Mouse (Mus musculus) megakaryocyte, embryonic 14.5 days (primary cell): ENCODE results near the gene Cdc123. TPM values are rescaled to one million over a fixed set of nuclear protein-coding genes. Genes with fewer than 3 reads are reported as not detected.
"Not testable (repeated sequence)": the region's sequence is repeated elsewhere in the genome, so short reads cannot be mapped to it uniquely, and the experiment has no call there.

ENCODE experiments used
- H3K27me3 ChIP-seq: replicated peaks from 2 replicates; pipeline ENCODE3; 2012; ENCODE audit warnings: inconsistent platforms
- H3K36me3 ChIP-seq: replicated peaks from 2 replicates; pipeline ENCODE3; 2012; ENCODE audit warnings: low read length, inconsistent platforms, mixed read lengths
- H3K4me1 ChIP-seq: 2 replicates; pipeline ENCODE4 v1.6.1; 2012; ENCODE audit warnings: inconsistent platforms
- H3K4me3 ChIP-seq: replicated peaks from 2 replicates; pipeline ENCODE3; 2012; ENCODE audit warnings: moderate library complexity, mild to moderate bottlenecking, inconsistent platforms
- H3K9me3 ChIP-seq: 2 replicates; pipeline ENCODE4 v1.6.1; 2012; ENCODE audit warnings: inconsistent platforms
- FLI1 ChIP-seq: IDR thresholded peaks from 2 replicates; pipeline ENCODE4 v1.6.1; 2012; ENCODE audit warnings: low read length, inconsistent platforms, mixed read lengths
- GATA1 ChIP-seq: IDR thresholded peaks from 3 replicates; pipeline ENCODE4 v1.6.1; 2012; ENCODE audit warnings: mixed read lengths, low read length, inconsistent platforms, borderline replicate concordance
- polyA plus RNA-seq: library from polyadenylated mRNA; stranded (reverse); fragments of >175 nt; gene quantifications from 2 replicates; pipeline ENCODE4 v1.2.3, GENCODE M21; 2012; ENCODE audit warnings: low replicate concordance; ENCODE audit not compliant: insufficient read depth

Gene Cdc123
- polyA plus RNA-seq, 1 experiment, result 129 TPM

DNA sequence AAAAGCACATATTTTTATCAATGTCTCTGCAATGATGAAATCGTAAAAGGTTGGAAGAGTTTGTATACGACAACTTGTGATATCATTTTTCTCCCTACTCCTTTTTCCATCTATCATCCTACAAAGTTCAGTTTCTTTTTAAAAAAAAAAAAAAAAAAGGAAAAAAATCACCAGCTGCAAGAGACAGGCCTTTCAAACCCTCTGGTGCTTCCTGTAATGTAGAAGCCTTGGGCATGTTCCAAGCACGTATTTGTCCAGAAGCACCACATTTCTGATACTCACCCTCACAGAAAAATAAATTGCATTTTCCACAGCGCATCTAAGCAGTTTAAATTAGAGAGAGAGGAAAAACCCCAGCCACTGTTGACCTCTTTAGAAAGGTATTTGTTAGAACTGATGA is 862 bp upstream of the Cdc123 start:
- no peaks in the 10 kb centered on the region for H3K9me3 ChIP-seq
- no peak for TF ChIP-seq GATA1
- TF ChIP-seq FLI1, result no peak
- peaks cover 44% of the 10 kb centered on the region for H3K36me3 ChIP-seq
- peaks cover 48% of the 10 kb centered on the region for H3K4me1 ChIP-seq
- H3K4me3 ChIP-seq, result peak overlapping the region; percentile 98
- no peaks in the 10 kb centered on the region for H3K27me3 ChIP-seq

DNA sequence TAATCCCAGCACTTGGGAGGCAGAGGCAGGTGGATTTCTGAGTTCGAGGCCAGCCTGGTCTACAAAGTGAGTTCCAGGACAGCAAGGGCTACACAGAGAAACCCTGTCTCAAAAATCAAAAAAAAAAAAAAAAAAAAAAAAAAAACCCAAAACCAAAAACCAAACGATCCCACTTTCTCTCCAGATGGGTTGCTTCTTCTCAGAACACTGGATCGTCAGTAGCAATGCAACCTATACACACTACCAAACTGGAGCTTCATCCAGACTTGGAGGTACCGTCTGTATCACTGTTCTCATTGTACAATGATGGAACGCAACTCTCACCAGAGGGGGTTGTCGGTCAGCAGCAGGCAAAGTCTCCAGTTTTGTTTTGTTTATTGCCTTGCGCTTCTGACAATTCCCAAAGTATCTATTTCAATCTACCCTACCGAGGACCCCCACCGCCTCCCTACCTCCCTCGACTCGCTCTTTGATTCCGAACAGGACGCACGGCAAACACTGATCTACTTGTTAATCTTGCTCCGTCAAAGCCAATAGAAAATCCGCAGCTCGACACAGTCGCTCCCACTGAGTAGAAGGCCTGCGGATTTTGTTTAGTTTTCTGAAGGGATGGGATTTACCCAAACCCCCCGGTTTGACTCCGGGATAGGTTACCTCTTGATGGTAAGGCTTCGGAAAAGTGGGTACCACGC is 637 bp downstream of the Cdc123 start:
- Histone ChIP-seq H3K9me3 (no peaks in the 10 kb centered on the region), H3K36me3 (peaks cover 45% of the 10 kb centered on the region), H3K4me1 (peaks cover 39% of the 10 kb centered on the region), H3K27me3 (no peaks in the 10 kb centered on the region), H3K4me3 (peak overlapping the region; percentile 98)
- no peak for TF ChIP-seq GATA1
- no peak for TF ChIP-seq FLI1

DNA sequence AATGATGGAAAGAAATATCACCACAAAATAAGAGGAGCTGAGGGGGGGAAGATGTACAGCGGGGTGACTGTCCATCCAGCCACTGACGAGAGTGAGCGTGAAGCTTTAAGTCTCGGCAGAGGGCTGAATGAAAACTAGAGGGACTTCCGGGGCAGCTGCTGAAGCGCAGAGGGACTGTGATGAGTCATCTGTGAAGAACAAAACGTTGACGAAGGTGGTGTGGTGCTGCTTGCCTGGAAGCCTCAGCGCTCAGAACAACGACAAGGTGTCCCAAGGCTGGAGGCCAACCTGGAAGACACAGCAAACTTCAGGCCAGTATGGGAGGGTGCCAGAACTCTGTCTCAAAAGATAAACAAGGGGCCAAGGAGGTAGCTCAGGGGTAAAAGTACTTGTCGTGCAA is 4.1 kb downstream of the Cdc123 start:
- TF ChIP-seq GATA1, result no peak
- Histone ChIP-seq H3K9me3 (no peaks in the 10 kb centered on the region), H3K27me3 (no peaks in the 10 kb centered on the region), H3K4me1 (peaks cover 21% of the 10 kb centered on the region), H3K36me3 (peaks cover 65% of the 10 kb centered on the region), H3K4me3 (no peak overlapping the region)

DNA sequence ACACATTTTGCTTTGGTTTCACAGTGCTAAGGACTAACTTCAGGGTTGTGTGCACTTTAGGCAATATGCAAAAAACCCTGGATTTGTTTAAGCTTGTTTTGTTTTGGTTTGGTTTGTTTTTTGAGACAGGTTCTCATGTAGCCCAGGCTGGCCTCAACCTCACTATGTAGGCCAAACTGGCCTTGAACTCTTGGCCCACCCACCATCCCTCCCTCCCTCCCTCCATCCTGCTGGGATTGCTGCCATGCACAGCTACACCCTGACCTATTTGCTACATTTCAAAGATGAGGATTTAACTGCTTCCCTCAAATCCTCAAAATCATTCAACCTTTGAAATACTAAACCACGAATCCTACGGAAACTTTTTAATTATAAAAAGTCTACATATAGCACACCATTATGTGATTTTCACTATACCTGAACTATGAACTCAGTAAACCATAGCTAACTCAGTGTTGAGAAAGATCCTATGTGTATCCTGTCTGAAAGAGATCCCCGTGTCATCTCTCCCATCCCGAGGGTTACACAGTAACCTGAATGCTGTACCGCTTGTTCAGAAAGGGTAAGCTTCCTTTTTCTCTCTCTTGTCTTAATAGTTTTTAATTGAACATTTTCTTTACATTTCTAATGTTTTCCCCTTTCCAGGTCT is 19.6 kb downstream of the Cdc123 start:
- TF ChIP-seq FLI1 (no peak), GATA1 (no peak)
- Histone ChIP-seq H3K36me3 (peaks cover 65% of the 10 kb centered on the region), H3K9me3 (no peaks in the 10 kb centered on the region), H3K4me1 (peaks cover 19% of the 10 kb centered on the region), H3K27me3 (no peaks in the 10 kb centered on the region), H3K4me3 (no peak overlapping the region)

DNA sequence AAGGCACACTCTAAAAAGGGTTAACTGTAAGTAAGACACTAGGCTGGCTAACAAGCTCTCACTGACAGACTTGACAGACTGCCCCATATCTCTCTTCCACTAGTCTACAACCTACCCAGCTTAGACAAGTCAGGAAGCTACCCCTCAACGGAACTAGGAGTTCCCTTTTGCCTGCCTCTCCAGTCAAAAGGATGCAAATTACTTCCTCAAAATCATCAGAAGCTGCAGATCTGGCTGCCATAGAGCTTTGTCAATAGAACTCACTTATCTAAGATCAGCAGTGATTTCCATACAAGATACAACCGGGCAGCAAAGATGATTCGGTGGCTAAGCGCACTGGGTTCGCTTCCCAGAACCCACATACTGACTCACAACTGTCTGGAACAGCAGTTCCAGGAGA is 20.3 kb downstream of the Cdc123 start:
- H3K36me3 ChIP-seq, result peaks cover 69% of the 10 kb centered on the region
- TF ChIP-seq GATA1 (no peak), FLI1 (no peak)
- no peaks in the 10 kb centered on the region for H3K9me3 ChIP-seq
- peak overlapping the region; percentile 53 for H3K4me3 ChIP-seq
- no peaks in the 10 kb centered on the region for H3K27me3 ChIP-seq
- H3K4me1 ChIP-seq, result peaks cover 19% of the 10 kb centered on the region

DNA sequence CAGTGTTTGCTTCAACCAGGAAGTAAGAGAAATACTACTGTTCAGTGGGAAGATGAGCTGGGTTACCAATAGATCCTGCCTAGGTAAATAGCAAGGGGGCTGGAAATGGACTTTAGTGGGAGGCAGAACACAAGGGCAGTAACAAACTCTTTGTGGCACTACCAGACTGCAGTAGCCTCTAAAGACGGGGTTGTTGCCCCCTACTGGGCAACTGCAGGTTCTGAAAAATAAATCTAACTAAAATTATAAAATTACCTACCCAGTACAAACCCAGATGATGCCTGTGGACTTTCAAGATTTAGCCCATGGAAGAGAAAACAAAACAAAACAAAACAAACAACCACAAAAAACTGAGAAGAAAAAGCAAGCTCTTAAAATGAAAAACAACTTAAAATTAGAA is 20.8 kb downstream of the Cdc123 start:
- Histone ChIP-seq H3K4me3 (no peak overlapping the region), H3K4me1 (peaks cover 19% of the 10 kb centered on the region), H3K27me3 (no peaks in the 10 kb centered on the region), H3K9me3 (no peaks in the 10 kb centered on the region), H3K36me3 (peaks cover 72% of the 10 kb centered on the region)
- TF ChIP-seq FLI1 (no peak), GATA1 (no peak)

DNA sequence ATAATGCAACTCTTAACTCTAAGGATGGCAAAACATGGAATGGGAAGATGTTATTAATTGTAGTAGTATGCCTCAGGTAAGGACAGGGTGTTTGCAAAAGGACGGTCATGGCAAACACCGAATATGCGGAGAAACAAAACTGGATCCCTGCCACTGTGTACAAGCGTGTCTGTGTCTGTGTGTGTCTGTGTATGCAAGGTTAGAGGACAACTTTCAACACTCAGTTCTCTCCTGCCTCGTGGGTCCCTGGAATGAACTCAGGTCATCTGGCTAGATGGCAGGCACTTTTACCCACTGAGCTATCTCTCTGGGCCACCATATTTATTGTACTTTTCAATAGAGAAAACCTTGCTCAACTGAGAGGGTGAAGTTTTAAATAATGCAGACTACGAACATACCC is 22.5 kb downstream of the Cdc123 start:
- H3K4me3 ChIP-seq, result no peak overlapping the region
- TF ChIP-seq FLI1 (no peak), GATA1 (no peak)
- no peaks in the 10 kb centered on the region for H3K27me3 ChIP-seq
- H3K4me1 ChIP-seq, result peaks cover 23% of the 10 kb centered on the region
- no peaks in the 10 kb centered on the region for H3K9me3 ChIP-seq
- peaks cover 76% of the 10 kb centered on the region for H3K36me3 ChIP-seq

- H3K27me3 ChIP-seq, result no peaks in the 10 kb centered on the region
- no peak for TF ChIP-seq FLI1
- TF ChIP-seq GATA1, result no peak
- H3K36me3 ChIP-seq, result peaks cover 78% of the 10 kb centered on the region
- H3K4me1 ChIP-seq, result peaks cover 28% of the 10 kb centered on the region
- H3K4me3 ChIP-seq, result no peak overlapping the region
- H3K9me3 ChIP-seq, result no peaks in the 10 kb centered on the region
Measured at GRCm38 (mm10) chr2:5821264-5821663, 23.7 kb downstream of the Cdc123 start.

GRCm38 (mm10) chr2:5811235-5811782 is 33.7 kb downstream of the Cdc123 start:
- Histone ChIP-seq H3K27me3 (no peaks in the 10 kb centered on the region), H3K36me3 (peaks cover 81% of the 10 kb centered on the region), H3K9me3 (no peaks in the 10 kb centered on the region), H3K4me1 (peaks cover 10% of the 10 kb centered on the region), H3K4me3 (no peak overlapping the region)
- TF ChIP-seq GATA1 (no peak), FLI1 (no peak)

DNA sequence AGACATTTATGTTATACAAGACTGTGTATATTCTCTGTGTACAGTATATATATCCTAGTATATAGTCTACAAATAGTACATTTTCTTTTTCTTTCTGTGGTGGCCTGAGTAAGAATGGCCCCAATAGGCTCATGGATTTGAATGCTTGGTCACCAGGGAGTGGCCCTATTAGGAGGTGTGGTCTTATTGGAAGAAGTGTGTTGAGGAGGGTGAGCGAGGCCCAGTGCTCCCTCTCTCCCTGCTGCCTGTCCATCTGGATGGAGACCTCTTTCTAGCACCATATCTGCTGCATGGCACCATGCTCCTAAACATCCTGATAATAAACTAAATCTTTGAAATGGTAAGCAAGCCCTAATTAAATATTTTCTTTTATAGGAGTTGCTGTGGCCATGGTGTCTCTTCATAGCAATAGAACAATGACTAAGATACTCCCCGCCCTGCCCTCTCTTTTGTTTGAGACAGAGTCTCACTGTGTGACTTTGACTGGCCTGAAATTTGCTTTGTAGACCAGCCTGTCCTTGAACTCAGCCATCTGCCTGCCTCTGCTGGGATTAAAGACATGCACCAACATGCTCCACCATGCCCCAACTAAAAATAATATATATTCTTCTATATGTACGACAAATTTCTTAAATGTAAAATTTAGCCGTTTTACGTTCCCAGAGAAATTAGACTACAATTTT is 34.8 kb downstream of the Cdc123 start:
- Histone ChIP-seq H3K4me3 (no peak overlapping the region), H3K9me3 (no peaks in the 10 kb centered on the region), H3K4me1 (peaks cover 10% of the 10 kb centered on the region), H3K36me3 (peaks cover 82% of the 10 kb centered on the region), H3K27me3 (no peaks in the 10 kb centered on the region)
- TF ChIP-seq FLI1, result no peak
- TF ChIP-seq GATA1, result no peak

DNA sequence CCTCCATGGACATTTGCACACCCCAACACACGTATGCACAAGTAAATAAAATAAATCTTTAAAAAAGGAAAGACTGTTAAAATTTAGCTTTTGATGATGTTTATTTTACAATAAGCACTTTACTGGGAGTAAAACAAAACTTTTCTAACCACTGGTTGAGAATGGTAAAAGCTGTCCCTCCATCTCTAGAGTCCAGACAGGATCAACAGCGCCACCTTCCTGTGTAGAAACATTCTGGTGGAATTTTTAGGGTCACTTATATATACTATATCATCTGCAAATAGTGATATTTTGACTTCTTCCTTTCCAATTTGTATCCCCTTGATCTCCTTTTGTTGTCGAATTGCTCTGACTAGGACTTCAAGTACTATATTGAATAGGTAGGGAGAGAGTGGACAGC is 38.8 kb downstream of the Cdc123 start:
- not testable (repeated sequence) for H3K27me3 ChIP-seq, H3K4me3 ChIP-seq, H3K9me3 ChIP-seq
- Histone ChIP-seq H3K4me1 (peaks cover 19% of the 10 kb centered on the region), H3K36me3 (peaks cover 92% of the 10 kb centered on the region)
